Mouse (Mus musculus): ENCODE measurements at regions not wholly inside any gene's neighbourhood (a gene's known extent, or its start where the extent isn't known, plus 50 kb on each side); places are given as distances from the start of the nearest gene placed in this dataset.

DNA sequence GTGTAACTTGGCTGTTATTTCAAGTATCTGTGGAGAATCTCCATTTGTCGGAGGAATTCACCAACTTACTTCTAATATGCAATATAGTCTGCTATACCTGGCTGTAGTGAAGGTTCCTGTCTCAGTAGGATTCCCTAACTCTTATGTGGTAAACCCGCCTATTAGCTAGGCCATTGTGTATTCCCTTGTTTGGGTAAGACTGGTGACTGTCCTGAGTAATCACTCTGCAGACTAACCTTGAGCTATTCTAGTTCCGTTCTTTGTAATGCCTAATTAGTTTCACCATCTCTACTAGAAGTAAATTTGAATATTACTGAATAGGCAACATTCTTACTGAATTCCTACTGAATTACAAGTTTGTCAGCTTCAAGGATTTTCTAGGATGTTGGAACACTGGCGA, 1380.8 kb upstream of the 1700008P02Rik start:
- DNase-seq = no peak

DNA sequence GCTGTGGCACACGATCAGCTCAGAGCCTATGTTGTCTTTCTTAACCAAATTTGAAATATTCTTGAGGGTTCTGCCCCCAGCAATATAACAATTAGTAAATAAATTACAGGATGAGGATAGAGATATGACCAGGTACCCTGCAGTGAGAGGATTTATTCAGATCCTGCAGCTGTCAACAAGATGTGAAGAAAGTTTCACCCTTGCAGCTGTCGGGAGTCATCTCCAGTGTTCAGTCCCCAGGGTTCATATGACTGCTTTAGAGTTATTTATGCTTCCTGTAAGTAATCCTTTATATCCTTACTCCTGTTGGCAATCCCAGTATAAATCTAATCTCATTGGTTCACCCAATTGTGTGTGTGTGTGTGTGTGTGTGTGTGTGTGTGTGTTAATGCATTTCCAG, 1372.1 kb upstream of the 1700008P02Rik start:
- no peak for DNase-seq

DNA sequence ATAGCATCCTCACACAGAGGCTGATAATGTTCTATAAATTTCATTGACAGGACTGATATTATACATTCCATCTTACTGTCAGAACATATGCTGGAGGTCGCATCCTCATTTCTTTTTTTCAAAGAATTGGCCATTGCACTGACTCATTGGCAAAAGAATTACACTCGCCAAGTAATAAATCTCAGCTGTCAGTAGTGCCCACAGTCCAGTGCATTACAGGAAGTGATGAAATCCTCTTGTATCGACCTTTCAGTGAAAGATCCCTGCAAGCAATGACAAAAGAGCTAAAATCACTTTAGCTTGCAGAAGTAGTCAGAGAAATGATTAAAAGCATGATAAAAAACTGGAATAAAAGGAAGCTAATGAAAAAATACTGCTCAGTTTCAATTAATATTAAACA, 1353.0 kb upstream of the 1700008P02Rik start:
- no peak for DNase-seq

DNA sequence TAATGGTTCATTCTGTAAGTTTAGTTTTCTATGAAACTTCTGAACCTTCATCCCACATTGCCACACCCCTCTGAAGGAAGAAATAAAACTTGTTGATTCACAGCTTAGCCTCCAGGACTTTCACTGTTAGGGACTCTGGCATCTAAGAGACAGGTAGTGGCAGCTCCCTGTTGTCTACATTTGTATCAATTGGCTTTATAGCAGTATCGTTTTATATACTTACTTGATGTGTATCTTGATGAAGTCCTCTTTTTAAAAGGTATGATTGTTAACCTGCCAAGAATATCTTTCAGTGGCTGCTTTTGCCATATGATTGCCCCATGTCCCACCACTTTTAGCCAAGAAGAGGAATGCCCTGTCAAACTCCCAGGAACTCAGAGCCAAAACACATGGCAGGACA, 1333.7 kb upstream of the 1700008P02Rik start:
- DNase-seq = no peak

DNA sequence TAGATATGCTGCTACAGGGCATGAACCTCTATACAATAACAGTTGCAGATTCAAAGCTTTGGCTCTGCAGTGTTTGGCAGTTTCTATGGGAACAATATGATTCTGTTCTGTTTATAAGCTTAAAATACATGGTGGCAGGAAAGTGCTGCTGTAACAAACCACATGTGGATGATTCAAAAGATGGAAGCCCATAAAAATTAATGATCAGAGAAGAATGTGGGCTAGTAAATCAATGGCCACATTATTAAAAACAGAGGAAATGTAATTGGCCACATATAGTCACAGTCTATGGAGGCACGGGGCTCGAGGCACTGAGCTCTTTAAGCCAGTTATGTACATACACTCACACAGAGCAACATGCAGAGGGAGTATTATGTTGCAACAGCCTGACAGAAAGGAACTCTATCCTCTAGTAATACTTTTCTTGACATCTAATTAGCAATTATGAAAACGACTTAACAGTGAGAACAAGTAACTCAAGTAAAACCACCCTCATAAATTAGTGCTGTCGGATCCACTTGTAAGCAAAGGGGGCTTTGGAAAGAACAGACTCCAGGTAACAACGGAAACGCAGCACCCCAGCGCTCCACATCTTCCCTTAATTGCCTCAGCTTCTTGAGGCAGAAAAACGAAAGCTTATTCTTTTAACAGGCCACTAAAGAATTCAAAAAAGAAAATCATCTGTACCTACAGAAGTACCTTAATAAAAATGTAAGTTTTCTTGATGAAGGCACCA, 1323.6 kb upstream of the 1700008P02Rik start:
- no peak for DNase-seq
